Mouse (Mus musculus): ENCODE measurements around the gene Cnpy1. TPM values are rescaled to one million over a fixed set of nuclear protein-coding genes. Genes with fewer than 3 reads are reported as not detected.

Gene Cnpy1
- total and polyA plus RNA-seq, 2 experiments from 2014 or later, result 0.44 to 1.6 TPM

GRCm38 (mm10) chr5:28163926-28164325, 81.7 kb downstream of the Cnpy1 start:
- ATAC-seq (no peak), DNase-seq (no peak)
- no peak for TF ChIP-seq CTCF (IDR thresholded peaks at IDR 0.05; ENCODE audit: low read depth)
- no peak overlapping the region for H3K4me3 ChIP-seq (ENCODE audit: low read depth, low read length)
- no peaks in the 10 kb centered on the region for H3K9me3 ChIP-seq (ENCODE audit: low read length)
- no peaks in the 10 kb centered on the region for H3K36me3 ChIP-seq (ENCODE audit: insufficient read depth)
- no peak overlapping the region for H3K9ac ChIP-seq
- H3K4me2 ChIP-seq (ENCODE audit: low read depth), result no peak overlapping the region
- no peak overlapping the region for H3K27ac ChIP-seq (ENCODE audit: low read depth, low read length)
- peaks cover 81% of the 10 kb centered on the region for H3K27me3 ChIP-seq (ENCODE audit: insufficient read depth, low read length)
- 10% methylated on average over 1 of the region's 1 CpGs for WGBS
- 0 out of 2 replicates have a peak, but pooled peaks cover 10% of the 10 kb centered on the region for H3K4me1 ChIP-seq (ENCODE audit: insufficient read depth)

GRCm38 (mm10) chr5:28161938-28162402, 83.6 kb downstream of the Cnpy1 start:
- TF ChIP-seq CTCF (IDR thresholded peaks at IDR 0.05; ENCODE audit: low read depth), result no peak
- H3K27ac ChIP-seq (ENCODE audit: low read depth, low read length), result no peak overlapping the region
- peak; percentile 46 for DNase-seq

GRCm38 (mm10) chr5:28161383-28161937, 84.1 kb downstream of the Cnpy1 start:
- no peak for TF ChIP-seq CTCF (IDR thresholded peaks at IDR 0.05; ENCODE audit: low read depth)
- ATAC-seq (no peak), DNase-seq (no peak)
- no peak overlapping the region for H3K27ac ChIP-seq (ENCODE audit: low read depth, low read length)
- H3K4me2 ChIP-seq (ENCODE audit: low read depth), result no peak overlapping the region
- no peak overlapping the region for H3K9ac ChIP-seq
- H3K4me3 ChIP-seq (ENCODE audit: low read depth, low read length), result no peak overlapping the region
- no peaks in the 10 kb centered on the region for H3K9me3 ChIP-seq (ENCODE audit: low read length)
- 0 out of 2 replicates have a peak, but pooled peaks cover 7% of the 10 kb centered on the region for H3K4me1 ChIP-seq (ENCODE audit: insufficient read depth)
- WGBS, result 2% methylated on average over 20 of the region's 20 CpGs
- H3K27me3 ChIP-seq (ENCODE audit: insufficient read depth, low read length), result peaks cover 87% of the 10 kb centered on the region
- H3K36me3 ChIP-seq (ENCODE audit: insufficient read depth), result no peaks in the 10 kb centered on the region

More at GRCm38 (mm10) chr5:28161938-28162402, 83.6 kb downstream of the Cnpy1 start:
- H3K36me3 ChIP-seq (ENCODE audit: insufficient read depth), result no peaks in the 10 kb centered on the region
- no peak overlapping the region for H3K4me3 ChIP-seq (ENCODE audit: low read depth, low read length)
- H3K4me2 ChIP-seq (ENCODE audit: low read depth), result no peak overlapping the region
- H3K4me1 ChIP-seq (ENCODE audit: insufficient read depth), result 0 out of 2 replicates have a peak, but pooled peaks cover 10% of the 10 kb centered on the region
- H3K9me3 ChIP-seq (ENCODE audit: low read length), result no peaks in the 10 kb centered on the region
- WGBS, result 1% methylated on average over 24 of the region's 24 CpGs
- H3K27me3 ChIP-seq (ENCODE audit: insufficient read depth, low read length), result peaks cover 87% of the 10 kb centered on the region
- ATAC-seq, result no peak
- H3K9ac ChIP-seq, result no peak overlapping the region

GRCm38 (mm10) chr5:28159891-28160470, 85.6 kb downstream of the Cnpy1 start:
- DNase-seq (no peak), ATAC-seq (no peak)
- H3K9ac ChIP-seq, result no peak overlapping the region
- WGBS, result 4% methylated on average over 8 of the region's 8 CpGs
- H3K27ac ChIP-seq (ENCODE audit: low read depth, low read length), result no peak overlapping the region
- TF ChIP-seq CTCF (IDR thresholded peaks at IDR 0.05; ENCODE audit: low read depth), result no peak
- H3K36me3 ChIP-seq (ENCODE audit: insufficient read depth), result no peaks in the 10 kb centered on the region
- H3K9me3 ChIP-seq (ENCODE audit: low read length), result no peaks in the 10 kb centered on the region
- no peak overlapping the region for H3K4me3 ChIP-seq (ENCODE audit: low read depth, low read length)
- no peaks in the 10 kb centered on the region for H3K4me1 ChIP-seq (ENCODE audit: insufficient read depth)
- peaks cover 82% of the 10 kb centered on the region for H3K27me3 ChIP-seq (ENCODE audit: insufficient read depth, low read length)
- H3K4me2 ChIP-seq (ENCODE audit: low read depth), result no peak overlapping the region

GRCm38 (mm10) chr5:28159072-28159458, 86.5 kb downstream of the Cnpy1 start:
- H3K36me3 ChIP-seq (ENCODE audit: insufficient read depth), result no peaks in the 10 kb centered on the region
- no peak; the same call in 1 of the 2 replicates for ATAC-seq
- H3K27ac ChIP-seq (ENCODE audit: low read depth, low read length), result no peak overlapping the region
- H3K4me2 ChIP-seq (ENCODE audit: low read depth), result no peak overlapping the region
- no peak overlapping the region for H3K4me3 ChIP-seq (ENCODE audit: low read depth, low read length)
- TF ChIP-seq CTCF (IDR thresholded peaks at IDR 0.05; ENCODE audit: low read depth), result no peak
- H3K9ac ChIP-seq, result no peak overlapping the region
- 2% methylated on average over 15 of the region's 15 CpGs for WGBS
- H3K9me3 ChIP-seq (ENCODE audit: low read length), result no peaks in the 10 kb centered on the region
- no peaks in the 10 kb centered on the region for H3K4me1 ChIP-seq (ENCODE audit: insufficient read depth)
- DNase-seq, result no peak
- peaks cover 74% of the 10 kb centered on the region for H3K27me3 ChIP-seq (ENCODE audit: insufficient read depth, low read length)

GRCm38 (mm10) chr5:28158308-28159071, 87.1 kb downstream of the Cnpy1 start:
- H3K9ac ChIP-seq, result no peak overlapping the region

GRCm38 (mm10) chr5:28157781-28158180, 87.8 kb downstream of the Cnpy1 start:
- no peak overlapping the region for H3K27ac ChIP-seq (ENCODE audit: low read depth, low read length)
- no peaks in the 10 kb centered on the region for H3K9me3 ChIP-seq (ENCODE audit: low read length)
- no peak overlapping the region for H3K9ac ChIP-seq
- no peaks in the 10 kb centered on the region for H3K36me3 ChIP-seq (ENCODE audit: insufficient read depth)
- no peak overlapping the region for H3K4me2 ChIP-seq (ENCODE audit: low read depth)
- DNase-seq (no peak), ATAC-seq (no peak)
- WGBS, result 3% methylated on average over 17 of the region's 17 CpGs
- H3K4me1 ChIP-seq (ENCODE audit: insufficient read depth), result no peaks in the 10 kb centered on the region
- no peak for TF ChIP-seq CTCF (IDR thresholded peaks at IDR 0.05; ENCODE audit: low read depth)
- H3K27me3 ChIP-seq (ENCODE audit: insufficient read depth, low read length), result peaks cover 65% of the 10 kb centered on the region
- H3K4me3 ChIP-seq (ENCODE audit: low read depth, low read length), result no peak overlapping the region

More at GRCm38 (mm10) chr5:28158308-28159071, 87.1 kb downstream of the Cnpy1 start:
- 3% methylated on average over 31 of the region's 31 CpGs for WGBS
- no peaks in the 10 kb centered on the region for H3K4me1 ChIP-seq (ENCODE audit: insufficient read depth)
- peaks cover 72% of the 10 kb centered on the region for H3K27me3 ChIP-seq (ENCODE audit: insufficient read depth, low read length)
- no peak overlapping the region for H3K4me3 ChIP-seq (ENCODE audit: low read depth, low read length)
- no peaks in the 10 kb centered on the region for H3K9me3 ChIP-seq (ENCODE audit: low read length)
- no peaks in the 10 kb centered on the region for H3K36me3 ChIP-seq (ENCODE audit: insufficient read depth)
- no peak overlapping the region for H3K4me2 ChIP-seq (ENCODE audit: low read depth)
- ATAC-seq (peak; percentile 48), DNase-seq (no peak)
- H3K27ac ChIP-seq (ENCODE audit: low read depth, low read length), result no peak overlapping the region
- no peak for TF ChIP-seq CTCF (IDR thresholded peaks at IDR 0.05; ENCODE audit: low read depth)

Measured in forebrain, postnatal 0 days (tissue).